Mouse (Mus musculus) bone marrow macrophage, adult 2 months (primary cell): ENCODE results near the gene Cers6. TPM values are rescaled to one million over a fixed set of nuclear protein-coding genes. Genes with fewer than 3 reads are reported as not detected.

Source experiments
- H3K27ac ChIP-seq: 2 replicates; pipeline ENCODE4 v1.5.1; 2012; ENCODE audit warnings: low read depth, low read length; ENCODE audit not compliant: insufficient read depth
- H3K4me1 ChIP-seq: 2 replicates; pipeline ENCODE4 v1.6.1; 2012; ENCODE audit warnings: low read length; ENCODE audit not compliant: control insufficient read depth, insufficient read depth
- H3K4me3 ChIP-seq: 2 replicates; pipeline ENCODE4 v1.5.1; 2012; ENCODE audit warnings: mild to moderate bottlenecking, low read length, moderate library complexity; ENCODE audit not compliant: insufficient read depth
- CTCF ChIP-seq: IDR thresholded peaks from 2 replicates; pipeline ENCODE4 v1.5.1; 2012; ENCODE audit warnings: low read depth, mild to moderate bottlenecking, low read length, moderate library complexity
- POLR2A ChIP-seq: IDR thresholded peaks from 2 replicates; pipeline ENCODE4 v1.6.1; 2012; ENCODE audit warnings: mild to moderate bottlenecking, low read depth, low read length, borderline replicate concordance
- polyA plus RNA-seq: library from polyadenylated mRNA; stranded (reverse); fragments of >200 nt; gene quantifications from 2 replicates; pipeline ENCODE4 v1.2.4, GENCODE M21; 2012; ENCODE audit not compliant: missing spikeins, insufficient read depth, insufficient read length

The Cers6 gene
- polyA plus RNA-seq, 1 experiment = 34.3 TPM

GRCm38 (mm10) chr2:69077189-69077588 is 215.9 kb downstream of the Cers6 start:
- TF ChIP-seq POLR2A (no peak), CTCF (no peak)
- Histone ChIP-seq H3K4me1 (peaks cover 10% of the 10 kb centered on the region), H3K4me3 (no peak overlapping the region), H3K27ac (no peak overlapping the region)

GRCm38 (mm10) chr2:69080760-69081159 is 219.5 kb downstream of the Cers6 start:
- no peak for TF ChIP-seq POLR2A
- no peak for TF ChIP-seq CTCF
- H3K4me3 ChIP-seq = no peak overlapping the region
- peaks cover 10% of the 10 kb centered on the region for H3K4me1 ChIP-seq
- H3K27ac ChIP-seq = no peak overlapping the region

- Histone ChIP-seq H3K4me1 (0 out of 2 replicates have a peak, but pooled peaks cover 3% of the 10 kb centered on the region), H3K27ac (no peak overlapping the region), H3K4me3 (no peak overlapping the region)
- TF ChIP-seq CTCF (no peak), POLR2A (no peak)
These were observed 221.4 kb downstream of the Cers6 start for GRCm38 (mm10) chr2:69082499-69083197.

DNA sequence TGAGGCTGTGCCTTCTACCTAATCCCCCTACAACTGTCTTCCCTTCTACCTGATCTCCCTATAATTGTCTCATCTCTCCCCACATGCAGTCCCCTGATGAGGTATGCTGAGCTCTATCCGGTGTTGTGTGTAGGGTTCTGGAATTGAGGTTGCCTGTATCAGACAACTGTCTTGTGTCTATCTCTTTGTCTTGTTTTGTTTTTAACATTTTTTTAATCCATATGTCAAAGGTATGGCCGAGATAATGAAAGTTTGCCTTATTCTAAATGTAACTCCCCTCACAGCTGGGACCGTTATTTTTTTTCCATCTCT is 221.9 kb downstream of the Cers6 start:
- TF ChIP-seq POLR2A (no peak), CTCF (no peak)
- H3K4me3 ChIP-seq = no peak overlapping the region
- H3K27ac ChIP-seq = no peak overlapping the region
- H3K4me1 ChIP-seq = 0 out of 2 replicates have a peak, but pooled peaks cover 3% of the 10 kb centered on the region

DNA sequence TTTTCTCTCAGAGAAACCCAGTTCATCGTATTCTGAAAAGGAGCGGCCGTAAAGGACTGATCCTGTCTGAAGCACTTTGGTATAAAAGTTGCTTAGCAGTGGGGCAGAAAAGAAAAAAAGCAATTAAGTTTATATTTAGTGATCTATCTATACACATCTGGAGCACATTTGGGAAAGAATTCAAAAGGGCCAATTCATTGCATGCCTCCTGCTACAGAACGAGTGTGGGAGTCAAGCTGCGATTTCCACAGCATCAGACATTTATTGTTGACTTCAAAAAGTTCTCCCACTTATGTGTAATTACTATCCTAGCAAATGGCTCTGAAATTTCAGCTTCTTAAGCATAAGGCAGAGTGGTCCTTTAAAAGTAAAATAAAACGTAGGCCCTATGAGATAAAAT is 223.2 kb downstream of the Cers6 start:
- no peak for TF ChIP-seq CTCF
- TF ChIP-seq POLR2A = no peak
- no peak overlapping the region for H3K27ac ChIP-seq
- no peak overlapping the region for H3K4me3 ChIP-seq
- H3K4me1 ChIP-seq = 0 out of 2 replicates have a peak, but pooled peaks cover 3% of the 10 kb centered on the region

DNA sequence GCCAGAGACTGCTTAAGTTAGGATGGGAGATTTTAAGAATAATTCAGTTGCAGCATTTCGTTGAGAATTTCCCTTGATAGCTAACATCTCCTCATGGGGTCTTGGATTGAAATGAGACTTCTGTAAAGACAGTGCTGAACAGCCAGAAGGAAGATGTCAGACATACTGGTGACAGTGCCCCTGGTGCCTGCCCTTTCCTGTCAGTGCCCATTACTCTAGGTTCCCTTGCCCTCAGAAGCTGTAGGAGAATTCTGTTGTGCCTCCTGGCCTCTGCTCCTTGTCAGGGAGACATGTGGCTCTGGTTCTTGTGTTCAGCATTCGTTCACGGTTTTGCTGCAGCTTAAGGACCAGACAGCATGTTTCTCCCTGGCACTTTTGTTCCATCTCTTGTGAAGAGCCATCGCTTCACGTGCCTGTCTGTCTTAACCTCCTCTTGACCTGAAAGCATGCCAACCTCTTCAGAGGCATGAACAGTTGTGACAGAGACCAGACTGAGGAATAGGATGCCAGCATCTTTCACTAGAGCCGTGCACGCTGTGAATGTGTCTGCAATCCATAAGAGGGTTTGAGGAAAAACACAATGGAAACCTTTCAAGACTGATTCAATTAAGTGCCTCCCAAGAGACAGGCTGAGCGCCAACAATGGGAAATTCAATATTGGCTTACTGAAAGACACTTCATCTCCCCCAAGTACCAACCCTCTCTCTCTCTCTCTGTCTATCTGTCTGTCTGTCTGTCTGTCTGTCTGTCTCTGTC is 225.4 kb downstream of the Cers6 start:
- no peak for TF ChIP-seq POLR2A
- TF ChIP-seq CTCF = no peak
- Histone ChIP-seq H3K4me3 (no peak overlapping the region), H3K4me1 (0 out of 2 replicates have a peak, but pooled peaks cover 1% of the 10 kb centered on the region)

DNA sequence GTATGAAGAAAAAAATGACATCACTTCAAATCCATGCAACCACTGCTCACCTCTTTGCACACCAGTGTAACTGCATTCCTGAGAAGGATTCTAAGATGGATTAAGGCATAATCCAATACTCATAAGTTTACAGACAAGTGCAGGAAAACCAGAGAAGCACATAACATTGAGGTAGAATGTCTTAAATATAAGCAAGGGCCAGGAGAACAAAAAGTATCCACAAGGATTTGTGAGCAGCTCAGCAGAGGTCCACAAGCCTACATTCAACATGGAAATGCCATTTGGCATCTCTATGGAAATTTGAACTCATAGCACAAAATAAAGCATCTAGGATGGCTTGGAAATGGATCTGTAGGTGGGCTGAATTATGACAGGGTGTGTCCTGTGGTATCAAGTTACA is 234.6 kb downstream of the Cers6 start:
- TF ChIP-seq CTCF (no peak), POLR2A (no peak)
- H3K4me3 ChIP-seq = no peak overlapping the region
- no peak overlapping the region for H3K27ac ChIP-seq
- no peaks in the 10 kb centered on the region for H3K4me1 ChIP-seq

More for the DNA sequence above, 225.4 kb downstream of the Cers6 start:
- H3K27ac ChIP-seq = no peak overlapping the region

GRCm38 (mm10) chr2:69096821-69097220 is 235.6 kb downstream of the Cers6 start:
- TF ChIP-seq CTCF (no peak), POLR2A (no peak)
- no peak overlapping the region for H3K4me3 ChIP-seq

DNA sequence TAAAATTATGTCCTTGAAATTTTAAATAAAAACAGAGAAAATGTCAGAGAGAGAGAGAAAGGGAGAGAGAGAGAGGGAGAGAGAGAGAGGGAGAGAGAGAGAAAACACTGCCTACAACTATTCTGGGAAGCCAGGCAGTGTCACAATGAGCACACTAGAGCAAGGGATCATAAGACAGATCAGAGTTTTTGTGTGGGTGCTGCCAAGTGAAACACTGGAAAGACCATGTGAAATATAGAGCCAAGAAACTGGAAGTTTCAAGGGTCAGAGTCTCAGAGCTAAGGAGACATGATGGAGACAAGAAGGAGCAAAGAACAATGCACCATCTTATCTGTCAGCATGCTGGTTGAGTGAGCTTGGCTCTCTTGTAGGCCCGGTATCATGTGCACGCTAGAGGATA is 236.3 kb downstream of the Cers6 start:
- TF ChIP-seq CTCF = no peak
- no peak for TF ChIP-seq POLR2A
- Histone ChIP-seq H3K4me3 (no peak overlapping the region), H3K27ac (no peak overlapping the region), H3K4me1 (no peaks in the 10 kb centered on the region)

More at GRCm38 (mm10) chr2:69096821-69097220, 235.6 kb downstream of the Cers6 start:
- H3K4me1 ChIP-seq = no peaks in the 10 kb centered on the region
- H3K27ac ChIP-seq = no peak overlapping the region

DNA sequence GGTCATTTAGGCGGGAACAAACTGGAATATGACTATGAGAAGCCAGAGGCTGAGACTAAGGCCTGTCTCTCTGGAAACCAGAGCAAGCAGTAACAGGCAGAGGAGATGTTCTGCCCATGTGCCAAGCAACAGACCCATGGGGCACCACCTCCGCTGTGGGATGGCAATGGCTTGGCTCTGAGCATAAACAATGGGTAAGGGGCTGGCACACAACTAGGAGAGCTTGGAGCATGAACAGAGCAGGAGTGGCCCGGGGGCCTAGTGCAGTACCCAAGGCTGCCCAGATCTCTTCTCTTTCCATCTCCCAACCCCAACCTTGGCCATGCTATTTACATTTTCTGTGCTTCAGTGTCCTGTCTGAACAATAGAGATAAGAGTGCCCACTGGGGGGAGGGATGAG is 237.5 kb downstream of the Cers6 start:
- H3K27ac ChIP-seq = no peak overlapping the region
- TF ChIP-seq POLR2A = no peak
- TF ChIP-seq CTCF = no peak
- no peak overlapping the region for H3K4me3 ChIP-seq
- H3K4me1 ChIP-seq = no peaks in the 10 kb centered on the region
